Mouse (Mus musculus): ENCODE measurements around the gene Smarcal1. TPM values are rescaled to one million over a fixed set of nuclear protein-coding genes. Genes with fewer than 3 reads are reported as not detected.

The Smarcal1 gene
- polyA plus RNA-seq, 1 experiment: 6.5 TPM

- H3K4me3 ChIP-seq (replicated peaks): no peak overlapping the region
Measured at GRCm38 (mm10) chr1:72567056-72567455, 16.0 kb upstream of the Smarcal1 start.

GRCm38 (mm10) chr1:72568725-72569124, 14.3 kb upstream of the Smarcal1 start:
- no peaks in the 10 kb centered on the region for H3K9me3 ChIP-seq
- no peak for TF ChIP-seq GATA1 (IDR thresholded peaks at IDR 0.05; ENCODE audit: borderline replicate concordance, low read length)
- no peak for TF ChIP-seq FLI1 (IDR thresholded peaks at IDR 0.05; ENCODE audit: low read length)
- H3K27me3 ChIP-seq (replicated peaks): peaks cover 7% of the 10 kb centered on the region
- H3K36me3 ChIP-seq (replicated peaks; ENCODE audit: low read length): no peaks in the 10 kb centered on the region
- H3K4me3 ChIP-seq (replicated peaks): no peak overlapping the region
- H3K4me1 ChIP-seq: no peaks in the 10 kb centered on the region

More at GRCm38 (mm10) chr1:72567056-72567455, 16.0 kb upstream of the Smarcal1 start:
- Histone ChIP-seq H3K4me1 (no peaks in the 10 kb centered on the region), H3K27me3 (replicated peaks) (peaks cover 7% of the 10 kb centered on the region), H3K9me3 (no peaks in the 10 kb centered on the region), H3K36me3 (replicated peaks; ENCODE audit: low read length) (no peaks in the 10 kb centered on the region)
- TF ChIP-seq GATA1 (IDR thresholded peaks at IDR 0.05; ENCODE audit: borderline replicate concordance, low read length): no peak
- no peak for TF ChIP-seq FLI1 (IDR thresholded peaks at IDR 0.05; ENCODE audit: low read length)

- Histone ChIP-seq H3K4me3 (replicated peaks) (no peak overlapping the region), H3K4me1 (peaks cover 8% of the 10 kb centered on the region), H3K27me3 (replicated peaks) (peaks cover 26% of the 10 kb centered on the region), H3K9me3 (no peaks in the 10 kb centered on the region), H3K36me3 (replicated peaks; ENCODE audit: low read length) (no peaks in the 10 kb centered on the region)
- TF ChIP-seq GATA1 (IDR thresholded peaks at IDR 0.05; ENCODE audit: borderline replicate concordance, low read length) (no peak), FLI1 (IDR thresholded peaks at IDR 0.05; ENCODE audit: low read length) (no peak)
Measured at GRCm38 (mm10) chr1:72574047-72574446, 9.0 kb upstream of the Smarcal1 start.

- H3K9me3 ChIP-seq: no peaks in the 10 kb centered on the region
- TF ChIP-seq FLI1 (IDR thresholded peaks at IDR 0.05; ENCODE audit: low read length): no peak
- no peak for TF ChIP-seq GATA1 (IDR thresholded peaks at IDR 0.05; ENCODE audit: borderline replicate concordance, low read length)
- peaks cover 28% of the 10 kb centered on the region for H3K27me3 ChIP-seq (replicated peaks)
- H3K4me1 ChIP-seq: peaks cover 8% of the 10 kb centered on the region
- H3K4me3 ChIP-seq (replicated peaks): no peak overlapping the region
- H3K36me3 ChIP-seq (replicated peaks; ENCODE audit: low read length): no peaks in the 10 kb centered on the region
Measured at GRCm38 (mm10) chr1:72574608-72575007, 8.4 kb upstream of the Smarcal1 start.

GRCm38 (mm10) chr1:72575121-72575520, 7.9 kb upstream of the Smarcal1 start:
- H3K36me3 ChIP-seq (replicated peaks; ENCODE audit: low read length): no peaks in the 10 kb centered on the region
- H3K9me3 ChIP-seq: no peaks in the 10 kb centered on the region
- H3K4me3 ChIP-seq (replicated peaks): no peak overlapping the region
- TF ChIP-seq GATA1 (IDR thresholded peaks at IDR 0.05; ENCODE audit: borderline replicate concordance, low read length): no peak
- peaks cover 28% of the 10 kb centered on the region for H3K27me3 ChIP-seq (replicated peaks)
- H3K4me1 ChIP-seq: peaks cover 8% of the 10 kb centered on the region

- H3K4me3 ChIP-seq (replicated peaks): no peak overlapping the region
- TF ChIP-seq GATA1 (IDR thresholded peaks at IDR 0.05; ENCODE audit: borderline replicate concordance, low read length) (no peak), FLI1 (IDR thresholded peaks at IDR 0.05; ENCODE audit: low read length) (no peak)
- no peaks in the 10 kb centered on the region for H3K9me3 ChIP-seq
Measured at GRCm38 (mm10) chr1:72577481-72577922, 5.5 kb upstream of the Smarcal1 start.

GRCm38 (mm10) chr1:72578351-72578750, 4.7 kb upstream of the Smarcal1 start:
- peak overlapping the region; percentile 86 for H3K4me3 ChIP-seq (replicated peaks)
- peaks cover 26% of the 10 kb centered on the region for H3K27me3 ChIP-seq (replicated peaks)
- no peak for TF ChIP-seq FLI1 (IDR thresholded peaks at IDR 0.05; ENCODE audit: low read length)
- no peak for TF ChIP-seq GATA1 (IDR thresholded peaks at IDR 0.05; ENCODE audit: borderline replicate concordance, low read length)

More at GRCm38 (mm10) chr1:72577481-72577922, 5.5 kb upstream of the Smarcal1 start:
- Histone ChIP-seq H3K27me3 (replicated peaks) (peaks cover 26% of the 10 kb centered on the region), H3K4me1 (peaks cover 16% of the 10 kb centered on the region), H3K36me3 (replicated peaks; ENCODE audit: low read length) (no peaks in the 10 kb centered on the region)

GRCm38 (mm10) chr1:72578806-72579205, 4.2 kb upstream of the Smarcal1 start:
- TF ChIP-seq GATA1 (IDR thresholded peaks at IDR 0.05; ENCODE audit: borderline replicate concordance, low read length): no peak
- no peak for TF ChIP-seq FLI1 (IDR thresholded peaks at IDR 0.05; ENCODE audit: low read length)
- H3K27me3 ChIP-seq (replicated peaks): peaks cover 26% of the 10 kb centered on the region

More at GRCm38 (mm10) chr1:72578351-72578750, 4.7 kb upstream of the Smarcal1 start:
- Histone ChIP-seq H3K9me3 (no peaks in the 10 kb centered on the region), H3K4me1 (peaks cover 20% of the 10 kb centered on the region), H3K36me3 (replicated peaks; ENCODE audit: low read length) (no peaks in the 10 kb centered on the region)

GRCm38 (mm10) chr1:72583906-72584305, 855 bp downstream of the Smarcal1 start:
- Histone ChIP-seq H3K4me3 (replicated peaks) (peak overlapping the region; percentile 94), H3K9me3 (no peaks in the 10 kb centered on the region), H3K4me1 (peaks cover 29% of the 10 kb centered on the region), H3K36me3 (replicated peaks; ENCODE audit: low read length) (peaks cover 38% of the 10 kb centered on the region), H3K27me3 (replicated peaks) (peaks cover 2% of the 10 kb centered on the region)
- TF ChIP-seq GATA1 (IDR thresholded peaks at IDR 0.05; ENCODE audit: borderline replicate concordance, low read length) (no peak), FLI1 (IDR thresholded peaks at IDR 0.05; ENCODE audit: low read length) (no peak)

More at GRCm38 (mm10) chr1:72578806-72579205, 4.2 kb upstream of the Smarcal1 start:
- H3K36me3 ChIP-seq (replicated peaks; ENCODE audit: low read length): no peaks in the 10 kb centered on the region
- H3K9me3 ChIP-seq: no peaks in the 10 kb centered on the region
- H3K4me1 ChIP-seq: peaks cover 24% of the 10 kb centered on the region
- H3K4me3 ChIP-seq (replicated peaks): peak overlapping the region; percentile 86

GRCm38 (mm10) chr1:72585971-72586875, 3.2 kb downstream of the Smarcal1 start:
- TF ChIP-seq GATA1 (IDR thresholded peaks at IDR 0.05; ENCODE audit: borderline replicate concordance, low read length): no peak
- TF ChIP-seq FLI1 (IDR thresholded peaks at IDR 0.05; ENCODE audit: low read length): no peak
- H3K27me3 ChIP-seq (replicated peaks): no peaks in the 10 kb centered on the region
- peaks cover 29% of the 10 kb centered on the region for H3K4me1 ChIP-seq
- no peaks in the 10 kb centered on the region for H3K9me3 ChIP-seq
- H3K4me3 ChIP-seq (replicated peaks): no peak overlapping the region
- H3K36me3 ChIP-seq (replicated peaks; ENCODE audit: low read length): peaks cover 59% of the 10 kb centered on the region
